Mouse (Mus musculus) E14TG2a.4 (cell line): Measurements from ENCODE around the gene Ddah2.

ENCODE experiments used
- CTCF ChIP-seq: conservative IDR thresholded peaks from 2 replicates; pipeline ENCODE4 v1.5.1; 2014; ENCODE audit warnings: low read length
- NANOG ChIP-seq: IDR thresholded peaks from 2 replicates; pipeline ENCODE4 v1.6.1; 2014; ENCODE audit warnings: borderline replicate concordance, low read length, mixed read lengths
- POU5F1 ChIP-seq: IDR thresholded peaks from 2 replicates; pipeline ENCODE4 v1.6.1; 2014; ENCODE audit warnings: low read length, borderline replicate concordance

GRCm38 (mm10) chr17:35061299-35061698, 2.5 kb downstream of the Ddah2 start:
- no peak for TF ChIP-seq CTCF
- no peak for TF ChIP-seq NANOG
- TF ChIP-seq POU5F1 = no peak
